Mouse (Mus musculus) layer of hippocampus, adult 9-10 months (tissue): Measurements from ENCODE around the gene Olfr1208.

ENCODE experiments used
- DNase-seq: peaks from one replicate; pipeline ENCODE4 v3.0.0; 2022; ENCODE audit warnings: low spot score

The Olfr1208 gene

DNA sequence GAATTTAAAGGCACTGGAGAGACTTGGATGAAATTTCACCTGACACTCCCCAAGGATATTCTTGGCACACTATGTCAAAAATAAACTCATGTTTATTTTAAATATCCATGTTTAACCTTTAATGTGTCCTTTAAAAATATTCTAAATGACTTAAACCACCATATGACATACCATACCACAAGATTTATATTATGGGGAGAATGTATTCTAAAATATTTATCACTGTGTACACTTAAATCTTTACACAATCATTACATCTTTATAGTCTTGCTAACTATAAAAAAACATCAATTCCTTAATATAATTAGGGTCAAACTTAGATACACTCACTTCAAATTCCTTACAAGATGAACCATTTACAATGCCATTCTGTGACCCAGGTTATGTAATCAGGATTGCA, at the start of gene Olfr1208:
Gene Olfr1208, minus strand, starts transcription at position 101 of the 400 bp plus-strand sequence.
- no peak for DNase-seq

DNA sequence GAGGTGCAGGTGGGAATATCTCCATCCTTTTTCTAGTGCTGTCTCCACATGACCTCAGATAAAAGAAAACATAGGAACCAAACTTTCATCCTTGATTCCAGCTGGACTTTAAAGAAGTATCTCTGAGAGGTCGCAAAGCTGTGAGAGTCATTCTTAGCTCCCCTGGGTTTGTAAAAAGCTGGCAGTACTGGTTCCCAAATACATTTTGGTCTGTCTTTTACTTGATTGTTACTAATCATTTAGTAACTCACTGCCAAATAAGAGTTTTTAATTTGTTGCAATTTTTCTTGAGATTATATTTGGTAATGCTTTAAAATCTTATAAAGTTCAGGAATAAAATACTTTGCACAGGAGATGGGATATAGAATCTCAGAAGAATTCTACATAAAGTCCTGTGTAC, 35.9 kb upstream of the Olfr1208 start, which contains the start of gene Olfr1211:
Gene Olfr1211, minus strand, starts transcription at position 101 of the 400 bp plus-strand sequence.
- no peak for DNase-seq

DNA sequence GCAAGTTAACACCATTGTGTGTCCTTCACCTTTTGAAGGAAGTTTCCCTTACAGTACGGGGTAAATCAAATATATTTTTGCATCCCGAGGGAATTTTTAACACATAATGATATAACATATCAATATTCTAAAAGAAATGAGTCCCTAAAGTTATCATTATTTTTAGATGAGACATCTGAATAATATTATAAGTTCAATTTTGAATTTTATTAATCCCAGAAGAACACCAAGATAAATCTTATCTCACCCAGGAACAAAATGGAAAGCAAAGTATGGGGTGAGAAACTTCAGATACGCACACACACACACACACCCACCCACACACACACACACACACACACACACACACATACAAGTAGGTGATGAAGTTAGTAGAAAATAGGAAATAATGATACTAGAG, 12.9 kb upstream of the Olfr1208 start, which contains the start of gene Olfr1209:
Gene Olfr1209, minus strand, starts transcription at position 101 of the 400 bp plus-strand sequence.
- no peak for DNase-seq

GRCm38 (mm10) chr2:88862931-88863330, 39.2 kb downstream of the Olfr1208 start, which contains the start of gene Olfr1206:
Gene Olfr1206, plus strand, starts transcription at chr2:88863231.
- no peak for DNase-seq

DNA sequence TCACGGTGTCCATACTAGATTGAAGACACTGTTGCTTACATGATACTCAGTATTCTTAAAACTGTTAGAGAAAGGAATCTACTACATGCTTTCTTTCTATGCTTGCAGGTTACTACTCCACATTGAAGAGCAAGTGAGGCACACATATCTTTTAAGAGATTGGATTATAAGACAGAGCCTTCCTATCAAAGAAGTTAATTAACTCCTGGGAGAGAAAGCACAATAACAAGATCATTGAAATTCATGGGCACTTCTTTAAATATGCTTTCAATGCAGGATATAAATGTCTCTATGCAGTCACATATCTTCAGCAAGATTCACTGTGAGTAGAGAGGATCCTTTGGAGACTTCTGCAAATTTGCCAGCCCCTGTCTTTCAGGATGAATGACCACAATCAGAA, 53.1 kb downstream of the Olfr1208 start, which contains the start of gene Olfr1204:
Gene Olfr1204, plus strand, starts transcription at position 301 of the 400 bp plus-strand sequence.
- no peak for DNase-seq
